Mouse (Mus musculus) ES-E14 (cell line): ENCODE results near the gene Fam171a1.

Experiments
- CHD2 ChIP-seq: IDR thresholded peaks from 2 replicates; pipeline ENCODE4 v1.6.1; 2014; ENCODE audit warnings: mild to moderate bottlenecking, low read depth, low read length, inconsistent platforms
- MAFK ChIP-seq: IDR thresholded peaks from 2 replicates; pipeline ENCODE4 v1.6.1; 2014; ENCODE audit warnings: mild to moderate bottlenecking, low read depth, low read length, inconsistent platforms; ENCODE audit not compliant: insufficient read depth
- ZC3H11A ChIP-seq: IDR thresholded peaks from 2 replicates; pipeline ENCODE4 v1.6.1; 2012; ENCODE audit warnings: low read depth, mild to moderate bottlenecking, inconsistent platforms, low read length, borderline replicate concordance
- ZNF384 ChIP-seq: IDR thresholded peaks from 2 replicates; pipeline ENCODE4 v1.6.1; 2012; ENCODE audit warnings: low read depth, low read length, inconsistent platforms

DNA sequence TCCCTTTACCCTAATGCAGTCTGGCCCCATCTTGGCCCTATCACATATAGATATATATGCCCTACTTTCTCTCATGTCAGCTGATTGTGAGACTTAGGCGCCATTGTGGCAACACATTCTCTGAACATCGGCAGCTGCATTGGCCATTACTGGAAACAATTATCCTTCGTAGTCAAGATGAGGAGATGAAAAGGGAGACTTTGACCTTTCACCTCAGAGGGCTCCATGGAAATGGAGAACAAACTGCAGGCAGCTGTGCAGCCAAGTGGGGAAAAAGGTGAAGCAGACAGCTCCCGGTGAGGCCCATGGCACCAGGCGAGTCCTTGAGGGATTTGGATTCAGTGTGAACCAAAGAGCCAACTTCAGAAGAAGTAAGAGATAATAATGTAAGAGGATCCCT lies 81.5 kb downstream of the Fam171a1 start:
- TF ChIP-seq CHD2 (no peak), ZNF384 (no peak), MAFK (no peak), ZC3H11A (no peak)
